ENCODE assay signal across 22 mouse cellular contexts in the genomic region with DNA sequence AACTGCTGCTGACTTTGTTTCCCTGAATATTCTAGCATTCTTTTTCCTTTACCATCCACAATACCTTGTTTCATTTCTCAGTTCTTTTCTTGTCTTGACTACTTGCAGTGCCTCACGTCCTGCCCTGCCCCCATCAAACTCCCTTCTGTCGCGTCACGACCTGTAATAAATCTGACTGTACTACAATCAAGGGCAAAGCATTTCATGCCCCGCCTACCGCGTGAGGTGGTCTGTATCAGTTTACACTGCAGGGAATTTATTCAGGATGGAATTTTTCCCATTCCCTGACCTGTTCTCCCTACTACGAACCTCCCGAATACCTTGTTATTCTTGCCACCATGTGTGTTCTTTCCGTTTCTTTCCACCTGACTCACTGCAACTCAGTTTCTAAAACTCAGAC. TPM values are rescaled to one million over a fixed set of nuclear protein-coding genes. Genes with fewer than 3 reads are reported as not detected.
DNase-seq lines count a peak whose midpoint lies in the region; ATAC-seq and TF ChIP-seq lines count a peak whose summit lies in the region.
"Had no signal": no experiment of that assay in that cellular context is flagged by ENCODE, and none has a peak within 500 bp of the region (broad histone marks: within the 10 kb centered on the region; RNA-seq: fewer than 3 reads in every experiment).

No protein-coding gene starts in this region.

- no peaks in the 10 kb centered on the region for H3K36me3 ChIP-seq in intestine, postnatal 0 days (ENCODE audit: control insufficient read depth, insufficient read depth)
- H3K36me3 ChIP-seq: embryonic facial prominence, embryonic 10.5 days; heart, embryonic 15.5 days; hindbrain, embryonic 15.5 days; midbrain, embryonic 13.5 days had no signal

- peaks cover 7% of the 10 kb centered on the region for H3K4me1 ChIP-seq in brown adipose tissue, adult 24 weeks (ENCODE audit: control insufficient read depth, insufficient read depth, insufficient read length, low read length)
- no peaks in the 10 kb centered on the region; the same call in 1 of the 2 replicates for H3K4me1 ChIP-seq in intestine, postnatal 0 days (replicated peaks; ENCODE audit: control insufficient read depth, insufficient read depth, low read length)
- H3K4me1 ChIP-seq: heart, embryonic 15.5 days; hindbrain, embryonic 15.5 days; midbrain, embryonic 13.5 days had no signal

- no peak overlapping the region for H3K4me3 ChIP-seq in brown adipose tissue, adult 24 weeks (ENCODE audit: insufficient read depth, low read depth, low read length)
- no peak overlapping the region for H3K4me3 ChIP-seq in intestine, postnatal 0 days (ENCODE audit: low read depth, low read length)
- H3K4me3 ChIP-seq: embryonic facial prominence, embryonic 10.5 days; heart, embryonic 15.5 days; hindbrain, embryonic 15.5 days; layer of hippocampus, adult 2 months; midbrain, embryonic 13.5 days had no signal

- peak; percentile 22 to 38 for DNase-seq in kidney, postnatal 4 days
- DNase-seq in kidney, postnatal 36 days = no peak
- DNase-seq in ovary, postnatal 10 days (ENCODE audit: low spot score) = no peak
- DNase-seq in thymus, postnatal 4 days = no peak
- DNase-seq: cerebellum, adult 9-11 months; heart, adult 18-20 months; heart, postnatal 4 days; kidney, adult 8-10 months; layer of hippocampus, postnatal 36 days; liver, postnatal 0 days; lung, postnatal 10 days; right cerebral cortex, postnatal 14 days; thymus, adult 2 months had no signal

- no peaks in the 10 kb centered on the region for H3K27me3 ChIP-seq in intestine, postnatal 0 days (replicated peaks; ENCODE audit: control insufficient read depth, insufficient read depth, low read length)
- H3K27me3 ChIP-seq: heart, embryonic 15.5 days; hindbrain, embryonic 15.5 days; midbrain, embryonic 13.5 days had no signal

- H3K4me2 ChIP-seq in intestine, postnatal 0 days (replicated peaks; ENCODE audit: low read depth) = peak overlapping the region; percentile 18; the same call in 1 of the 2 replicates
- H3K4me2 ChIP-seq: heart, embryonic 15.5 days; hindbrain, embryonic 15.5 days; midbrain, embryonic 13.5 days had no signal

- ATAC-seq in intestine, postnatal 0 days = no peak
- no peak for ATAC-seq in inflammation-experienced regulatory T-cells, adult 6 months
- ATAC-seq: liver, postnatal 0 days; midbrain, embryonic 13.5 days had no signal

- TF ChIP-seq CTCF in intestine, postnatal 0 days (IDR thresholded peaks at IDR 0.05; ENCODE audit: low read depth) = no peak

- H3K27ac ChIP-seq in brown adipose tissue, adult 24 weeks (replicated peaks; ENCODE audit: low read depth, low read length) = peak overlapping the region; percentile 51
- H3K27ac ChIP-seq in intestine, postnatal 0 days (ENCODE audit: low read depth, low read length) = no peak overlapping the region
- H3K27ac ChIP-seq: embryonic facial prominence, embryonic 10.5 days; heart, embryonic 15.5 days; hindbrain, embryonic 15.5 days; layer of hippocampus, adult 2 months; midbrain, embryonic 13.5 days had no signal

- 0 out of 2 replicates have a peak overlapping the region, but pooled peaks have one; percentile 12 for H3K9ac ChIP-seq in intestine, postnatal 0 days (ENCODE audit: low read depth, low read length)
- H3K9ac ChIP-seq: heart, embryonic 15.5 days; hindbrain, embryonic 15.5 days; liver, postnatal 0 days; midbrain, embryonic 13.5 days had no signal

- WGBS in intestine, postnatal 0 days = 24% methylated on average over 10 of the region's 10 CpGs

- no peaks in the 10 kb centered on the region for H3K9me3 ChIP-seq in intestine, postnatal 0 days (ENCODE audit: control insufficient read depth)
- H3K9me3 ChIP-seq: embryonic facial prominence, embryonic 10.5 days; heart, embryonic 15.5 days; hindbrain, embryonic 15.5 days; midbrain, embryonic 13.5 days had no signal

RNA-seq across cellular contexts. Expression of gene Tmem45b, which starts 12.1 kb away (rescaled TPM):
- 471 and 724 TPM in 2 replicates for polyA plus RNA-seq in brown adipose tissue, adult 24 weeks (2012; ENCODE audit: insufficient read depth, insufficient read length, missing spikeins)
- polyA plus RNA-seq in intestine, postnatal 0 days (2015; fragmentation: Nextera tagmentation; extraction: Ambion mirVana) = 222 and 234 TPM in 2 replicates
- under 1 TPM in 1 of 3 experiments, not detected in 2; 0.16 TPM for polyA plus RNA-seq in inflammation-experienced regulatory T-cells, adult 6 months (2017; shearing (Covaris generic))
- polyA plus RNA-seq: embryonic facial prominence, embryonic 10.5 days; forebrain, embryonic 11.5 days; heart, embryonic 15.5 days; hindbrain, embryonic 15.5 days had no signal

Comparison
In these comparisons a context has a peak if more than half of its experiments do, and no peak if none do; other contexts are left out.
1. DNase-seq: peak in kidney, postnatal 4 days (2 of 2); none in kidney, postnatal 36 days (0 of 2), ovary, postnatal 10 days (single experiment) and thymus, postnatal 4 days (single experiment).
2. RNA of gene Tmem45b, which starts 12.1 kb away (polyA plus RNA-seq): 471 to 724 TPM in brown adipose tissue, adult 24 weeks and 222 to 234 TPM in intestine, postnatal 0 days; 0.16 TPM in inflammation-experienced regulatory T-cells, adult 6 months; every median in the first group is over 100 times any median in the second.